16 mouse cellular contexts compared by ENCODE assay signal in genomic region chr1:126461527-126462354, GRCm38 (mm10).
A peak's percentile ranks its signal among the peaks of the same experiment; 100 is the strongest.
DNase-seq lines count a peak whose midpoint lies in the region; ATAC-seq and TF ChIP-seq lines count a peak whose summit lies in the region.
"Had no signal": no experiment of that assay in that cellular context is flagged by ENCODE, and none has a peak within 500 bp of the region (broad histone marks: within the 10 kb centered on the region; RNA-seq: fewer than 3 reads in every experiment).

No protein-coding gene starts in this region.

- ATAC-seq in forebrain, embryonic 14.5 days: peak; percentile 50
- no peak for ATAC-seq in forebrain, embryonic 11.5 days (replicated peaks; ENCODE audit: low FRiP score)
- no peak for ATAC-seq in hindbrain, embryonic 13.5 days (ENCODE audit: low FRiP score)
- no peak for ATAC-seq in hindbrain, embryonic 14.5 days (ENCODE audit: low FRiP score)
- ATAC-seq in heart, postnatal 0 days (ENCODE audit: insufficient read depth, low read depth): peak; percentile 44; the same call in 1 of the 2 replicates
- ATAC-seq in CD4-positive, CD25-positive, alpha-beta regulatory T cell, adult 4 months: no peak
- ATAC-seq: activated CD4-positive, CD25-positive, alpha-beta regulatory T cell, adult 4 months had no signal

- H3K27me3 ChIP-seq in forebrain, embryonic 14.5 days (replicated peaks; ENCODE audit: control insufficient read depth, insufficient read depth, low read length): no peaks in the 10 kb centered on the region
- H3K27me3 ChIP-seq in forebrain, embryonic 11.5 days (ENCODE audit: control insufficient read depth, insufficient read depth, low read length): no peaks in the 10 kb centered on the region
- no peaks in the 10 kb centered on the region for H3K27me3 ChIP-seq in hindbrain, embryonic 13.5 days
- H3K27me3 ChIP-seq in hindbrain, embryonic 14.5 days (ENCODE audit: control insufficient read depth, insufficient read depth, low read length): no peaks in the 10 kb centered on the region
- H3K27me3 ChIP-seq in heart, postnatal 0 days (ENCODE audit: control insufficient read depth, insufficient read depth, low read length): no peaks in the 10 kb centered on the region
- H3K27me3 ChIP-seq: limb, embryonic 13.5 days had no signal

- 21% methylated on average over 11 of the region's 11 CpGs for WGBS in forebrain, embryonic 14.5 days
- 39% methylated on average over 11 of the region's 11 CpGs for WGBS in forebrain, embryonic 11.5 days
- 22% methylated on average over 11 of the region's 11 CpGs for WGBS in hindbrain, embryonic 13.5 days
- WGBS in hindbrain, embryonic 14.5 days: 16% methylated on average over 11 of the region's 11 CpGs
- WGBS in heart, postnatal 0 days: 26% methylated on average over 11 of the region's 11 CpGs

- 0 out of 2 replicates have a peak overlapping the region, but pooled peaks have one; percentile 13 for H3K9ac ChIP-seq in forebrain, embryonic 14.5 days (ENCODE audit: low read length)
- no peak overlapping the region for H3K9ac ChIP-seq in forebrain, embryonic 11.5 days (ENCODE audit: low read length)
- no peak overlapping the region for H3K9ac ChIP-seq in hindbrain, embryonic 13.5 days
- H3K9ac ChIP-seq in hindbrain, embryonic 14.5 days: no peak overlapping the region
- H3K9ac ChIP-seq in heart, postnatal 0 days (replicated peaks; ENCODE audit: low read depth, low read length): no peak overlapping the region
- H3K9ac ChIP-seq: limb, embryonic 13.5 days had no signal

- H3K4me1 ChIP-seq in forebrain, embryonic 14.5 days (ENCODE audit: control insufficient read depth, insufficient read depth, low read length): peaks cover 7% of the 10 kb centered on the region
- H3K4me1 ChIP-seq in forebrain, embryonic 11.5 days (replicated peaks; ENCODE audit: control insufficient read depth, insufficient read depth, low read length): no peaks in the 10 kb centered on the region
- H3K4me1 ChIP-seq in hindbrain, embryonic 13.5 days (replicated peaks): peaks cover 23% of the 10 kb centered on the region
- H3K4me1 ChIP-seq in hindbrain, embryonic 14.5 days (replicated peaks; ENCODE audit: control insufficient read depth, insufficient read depth, low read length): peaks cover 10% of the 10 kb centered on the region
- H3K4me1 ChIP-seq in heart, postnatal 0 days (ENCODE audit: control insufficient read depth, insufficient read depth): peaks cover 15% of the 10 kb centered on the region

- DNase-seq in forebrain, embryonic 14.5 days (ENCODE audit: low spot score): peak; percentile 36
- no peak for DNase-seq in forebrain, embryonic 11.5 days (ENCODE audit: low spot score)
- no peak for DNase-seq in hindbrain, embryonic 14.5 days (ENCODE audit: low spot score)
- peak; percentile 5 for DNase-seq in CD4-positive helper T cell, adult 2 months (ENCODE audit: low read depth, low spot score)
- peak; percentile 10 for DNase-seq in heart, postnatal 0 days (ENCODE audit: low spot score)
- no peak for DNase-seq in spleen, adult 12 weeks (ENCODE audit: low spot score)
- DNase-seq: B cell, adult 2 months; cerebellum, adult 9-10 months; gastrocnemius, postnatal 10 days; kidney, postnatal 36 days; spleen, adult 18-20 months had no signal

- no peaks in the 10 kb centered on the region for H3K9me3 ChIP-seq in forebrain, embryonic 14.5 days (replicated peaks; ENCODE audit: control insufficient read depth, low read length)
- no peaks in the 10 kb centered on the region for H3K9me3 ChIP-seq in forebrain, embryonic 11.5 days (ENCODE audit: control insufficient read depth, low read length)
- no peaks in the 10 kb centered on the region for H3K9me3 ChIP-seq in hindbrain, embryonic 13.5 days
- H3K9me3 ChIP-seq in hindbrain, embryonic 14.5 days (ENCODE audit: control insufficient read depth, low read length): no peaks in the 10 kb centered on the region
- no peaks in the 10 kb centered on the region for H3K9me3 ChIP-seq in heart, postnatal 0 days (replicated peaks; ENCODE audit: control insufficient read depth, low read length)
- H3K9me3 ChIP-seq: limb, embryonic 13.5 days had no signal

- H3K4me3 ChIP-seq in forebrain, embryonic 14.5 days (ENCODE audit: low read depth, low read length): no peak overlapping the region
- no peak overlapping the region for H3K4me3 ChIP-seq in forebrain, embryonic 11.5 days (ENCODE audit: low read depth, low read length)
- H3K4me3 ChIP-seq in hindbrain, embryonic 13.5 days: no peak overlapping the region
- no peak overlapping the region for H3K4me3 ChIP-seq in hindbrain, embryonic 14.5 days (replicated peaks; ENCODE audit: low read length)
- H3K4me3 ChIP-seq in heart, postnatal 0 days (ENCODE audit: low read depth, low read length): no peak overlapping the region
- H3K4me3 ChIP-seq: limb, embryonic 13.5 days had no signal

- H3K36me3 ChIP-seq in forebrain, embryonic 14.5 days (ENCODE audit: control insufficient read depth, insufficient read depth, low read length): no peaks in the 10 kb centered on the region
- no peaks in the 10 kb centered on the region for H3K36me3 ChIP-seq in forebrain, embryonic 11.5 days (ENCODE audit: control insufficient read depth, insufficient read depth, low read length)
- H3K36me3 ChIP-seq in hindbrain, embryonic 13.5 days: no peaks in the 10 kb centered on the region
- H3K36me3 ChIP-seq in hindbrain, embryonic 14.5 days (replicated peaks; ENCODE audit: control insufficient read depth, insufficient read depth): no peaks in the 10 kb centered on the region
- no peaks in the 10 kb centered on the region for H3K36me3 ChIP-seq in heart, postnatal 0 days (replicated peaks; ENCODE audit: control insufficient read depth, insufficient read depth, low read length)
- H3K36me3 ChIP-seq: limb, embryonic 13.5 days had no signal

- no peak for TF ChIP-seq CTCF in heart, postnatal 0 days (IDR thresholded peaks at IDR 0.05; ENCODE audit: low read depth)

- peak overlapping the region; percentile 30; the same call in 1 of the 2 replicates for H3K27ac ChIP-seq in forebrain, embryonic 14.5 days (ENCODE audit: low read depth, low read length)
- H3K27ac ChIP-seq in forebrain, embryonic 11.5 days (ENCODE audit: low read depth, low read length): no peak overlapping the region
- peak overlapping the region; percentile 30 for H3K27ac ChIP-seq in hindbrain, embryonic 13.5 days
- H3K27ac ChIP-seq in hindbrain, embryonic 14.5 days: no peak overlapping the region
- H3K27ac ChIP-seq in heart, postnatal 0 days (ENCODE audit: low read depth): peak overlapping the region; percentile 25; the same call in 1 of the 2 replicates
- H3K27ac ChIP-seq: limb, embryonic 13.5 days; stomach, postnatal 0 days had no signal

- no peak overlapping the region for H3K4me2 ChIP-seq in forebrain, embryonic 14.5 days (ENCODE audit: low read length)
- H3K4me2 ChIP-seq in forebrain, embryonic 11.5 days (ENCODE audit: low read depth, low read length, severe bottlenecking): no peak overlapping the region
- 0 out of 2 replicates have a peak overlapping the region, but pooled peaks have one; percentile 11 for H3K4me2 ChIP-seq in hindbrain, embryonic 13.5 days
- H3K4me2 ChIP-seq in hindbrain, embryonic 14.5 days (replicated peaks): no peak overlapping the region; the same call in 1 of the 2 replicates
- H3K4me2 ChIP-seq in heart, postnatal 0 days (ENCODE audit: low read depth, low read length): peak overlapping the region; percentile 46
- H3K4me2 ChIP-seq: limb, embryonic 13.5 days had no signal

- TF ChIP-seq EP300 in heart, postnatal 0 days (IDR thresholded peaks at IDR 0.05; ENCODE audit: low read depth): no peak

Comparison
In these comparisons a context has a peak if more than half of its experiments do, and no peak if none do; other contexts are left out.
1. ATAC-seq: peak in forebrain, embryonic 14.5 days (single experiment) and heart, postnatal 0 days (single experiment); none in forebrain, embryonic 11.5 days (single experiment), hindbrain, embryonic 13.5 days (single experiment), hindbrain, embryonic 14.5 days (single experiment) and CD4-positive, CD25-positive, alpha-beta regulatory T cell, adult 4 months (single experiment).
2. DNase-seq: peak in forebrain, embryonic 14.5 days (single experiment), CD4-positive helper T cell, adult 2 months (single experiment) and heart, postnatal 0 days (single experiment); none in forebrain, embryonic 11.5 days (single experiment), hindbrain, embryonic 14.5 days (single experiment) and spleen, adult 12 weeks (single experiment).
3. H3K27ac ChIP-seq: peak in forebrain, embryonic 14.5 days (single experiment), hindbrain, embryonic 13.5 days (single experiment) and heart, postnatal 0 days (single experiment); none in forebrain, embryonic 11.5 days (single experiment) and hindbrain, embryonic 14.5 days (single experiment).
4. H3K4me2 ChIP-seq: peak in hindbrain, embryonic 13.5 days (single experiment) and heart, postnatal 0 days (single experiment); none in forebrain, embryonic 14.5 days (single experiment), forebrain, embryonic 11.5 days (single experiment) and hindbrain, embryonic 14.5 days (single experiment).